Mouse (Mus musculus) cerebellum, postnatal 10 days (tissue): ENCODE data around the gene 4930556J24Rik.
"Not testable (repeated sequence)": the region's sequence is repeated elsewhere in the genome, so short reads cannot be mapped to it uniquely, and the experiment has no call there.

Experiments
- DNase-seq, 2 experiments: peaks; one replicate each; pipeline ENCODE4 v3.0.0; 2021; ENCODE audit warnings: mixed read lengths in 2 of 2

Gene 4930556J24Rik

GRCm38 (mm10) chr11:3920476-3920875 lies 56.1 kb downstream of the 4930556J24Rik start:
- no peak for DNase-seq

DNA sequence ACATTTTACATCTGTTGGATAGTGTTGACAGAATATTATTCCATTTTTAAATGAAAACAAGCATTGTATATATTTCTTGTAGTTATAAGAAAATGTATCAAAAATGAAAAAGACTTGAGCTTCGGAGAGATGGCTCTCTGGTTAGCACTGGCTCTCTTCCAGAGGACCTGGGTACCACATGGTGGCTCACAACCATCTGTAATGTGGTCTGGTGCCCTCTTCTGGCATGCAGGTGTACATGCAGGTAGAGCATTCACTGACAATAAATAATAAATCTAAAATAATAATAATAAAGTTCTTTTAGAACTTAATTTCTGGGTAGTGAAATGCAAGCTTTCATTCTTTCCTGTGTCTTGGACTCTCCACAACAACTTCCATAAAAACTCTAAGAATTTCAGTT lies 57.8 kb downstream of the 4930556J24Rik start:
- peak; percentile 77 to 87 for DNase-seq

DNA sequence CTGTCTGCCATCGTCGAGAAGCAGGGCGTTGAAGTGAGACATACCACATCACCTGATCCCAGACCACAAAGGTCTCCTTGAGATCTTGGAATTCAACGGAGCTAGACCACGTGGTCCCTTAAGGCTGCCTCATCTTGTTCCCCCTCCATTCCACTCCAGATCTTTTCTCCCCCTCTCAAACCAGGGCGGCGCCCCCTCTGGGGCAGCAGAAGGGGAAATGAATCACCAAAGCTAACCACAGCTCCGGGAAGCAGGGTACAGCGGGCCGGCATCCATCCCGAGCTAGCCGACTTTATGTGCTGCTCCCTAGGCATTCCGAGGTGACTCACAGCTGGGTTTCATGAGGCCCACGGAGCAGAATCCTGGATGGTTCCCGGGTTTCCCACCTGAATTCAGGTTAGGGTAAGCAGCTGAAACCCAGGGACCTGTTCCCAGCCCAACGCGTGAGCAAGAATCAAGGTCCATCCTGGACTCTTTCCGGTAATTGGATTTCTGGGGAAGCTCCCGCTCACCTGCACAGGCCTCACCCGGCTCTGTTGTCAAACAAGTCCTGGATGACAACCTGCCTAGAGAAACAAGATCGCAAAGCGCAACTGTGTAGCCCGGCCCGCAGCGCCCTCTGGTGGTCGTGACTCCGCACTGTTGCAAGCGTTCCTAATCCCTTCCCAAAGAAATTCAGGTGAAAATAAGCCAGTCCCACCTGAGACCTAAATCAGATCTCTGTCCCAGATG lies 62.3 kb downstream of the 4930556J24Rik start, which contains the start of gene Slc35e4:
Gene Slc35e4 (minus strand): TSS at position 556 of the 732 bp plus-strand sequence.
- DNase-seq: peak; percentile 96 to 98

DNA sequence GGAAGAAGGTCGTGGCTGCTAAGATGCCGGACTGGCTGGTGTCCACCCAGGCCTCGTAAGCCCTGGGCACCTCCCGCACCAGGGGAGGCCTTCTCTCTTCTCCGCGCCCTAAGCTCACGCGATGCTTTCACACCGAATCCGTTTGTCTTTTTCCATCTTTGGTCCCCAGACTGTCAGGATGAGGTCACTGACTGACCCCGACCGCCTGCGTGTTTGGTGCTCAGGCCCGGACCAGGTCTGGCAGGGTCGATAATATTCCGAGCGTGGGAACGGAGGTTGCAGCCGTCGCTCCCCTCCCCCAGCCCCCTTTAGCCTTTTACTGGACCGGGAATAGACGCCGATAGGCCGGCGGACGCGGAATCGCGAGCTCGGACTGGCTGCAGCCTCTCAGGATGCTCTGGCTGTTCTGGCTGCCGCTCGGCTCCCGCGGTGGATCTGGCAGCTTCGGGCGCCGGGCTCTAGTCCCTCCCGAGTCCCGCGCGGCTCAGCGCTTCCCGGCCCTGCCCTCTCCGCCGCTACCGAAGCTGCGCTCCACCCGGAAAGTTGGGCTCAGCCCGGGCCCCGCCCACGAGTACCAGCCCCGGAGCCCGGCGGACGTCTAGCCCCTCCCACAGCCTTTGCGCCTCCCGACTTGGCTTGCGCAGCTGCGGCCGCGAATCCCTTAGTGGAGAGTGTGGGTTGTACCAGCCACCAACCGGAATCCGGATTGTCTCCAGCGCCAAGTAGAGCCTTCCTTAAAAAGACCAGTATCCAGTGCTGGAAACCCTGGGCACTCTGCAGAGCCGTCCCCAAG lies 63.1 kb downstream of the 4930556J24Rik start:
- peak; percentile 93 to 96 for DNase-seq

GRCm38 (mm10) chr11:3912875-3913271 lies 63.7 kb downstream of the 4930556J24Rik start:
- peak; percentile 59 to 65 for DNase-seq

GRCm38 (mm10) chr11:3912100-3912874 lies 64.3 kb downstream of the 4930556J24Rik start:
- peak; percentile 64 to 76 for DNase-seq

GRCm38 (mm10) chr11:3911440-3911839 lies 65.1 kb downstream of the 4930556J24Rik start:
- not testable (repeated sequence) for DNase-seq

GRCm38 (mm10) chr11:3910513-3911310 lies 65.9 kb downstream of the 4930556J24Rik start:
- peak; percentile 63 to 67 for DNase-seq

DNA sequence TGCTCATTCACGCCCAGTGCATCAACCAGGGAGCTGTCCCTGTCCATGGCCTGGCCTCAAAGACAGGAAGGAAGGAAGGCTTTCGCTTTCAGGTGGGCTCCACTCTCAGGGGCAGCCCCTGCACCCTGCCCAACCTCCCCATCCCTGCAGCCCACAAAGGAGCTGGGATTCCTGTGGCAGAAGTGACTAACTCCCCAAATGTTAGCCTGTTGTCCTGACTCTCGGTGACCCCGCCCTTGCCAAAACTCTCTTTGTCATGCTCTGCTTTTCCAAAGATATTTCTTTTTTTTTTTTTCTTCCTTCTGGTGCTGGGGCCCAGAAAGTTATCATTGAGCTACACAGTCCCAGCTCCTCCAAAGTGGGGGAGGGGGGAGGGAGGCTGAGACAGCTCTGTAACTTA lies 67.3 kb downstream of the 4930556J24Rik start:
- no peak for DNase-seq

- no peak for DNase-seq
Observed at GRCm38 (mm10) chr11:3905446-3905845, 71.1 kb downstream of the 4930556J24Rik start.

DNA sequence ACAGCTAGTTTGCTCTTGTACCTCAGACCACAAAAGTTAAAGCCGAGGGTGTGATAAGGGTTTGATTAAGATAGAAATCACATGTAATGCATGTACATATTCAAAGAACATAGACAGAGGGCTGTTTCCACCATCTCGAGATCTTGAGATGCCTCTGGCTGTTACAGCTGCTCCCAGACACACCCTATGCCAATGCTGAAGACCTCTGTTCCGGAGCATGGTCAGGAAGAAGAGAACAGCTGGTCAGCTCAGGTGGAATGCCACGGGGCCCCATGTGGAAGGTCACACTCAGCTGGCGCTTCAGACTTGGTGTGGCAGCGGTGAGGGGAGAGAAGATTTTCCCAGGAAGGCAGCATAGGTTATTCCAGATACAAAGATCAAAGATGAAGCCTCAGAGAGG lies 71.9 kb downstream of the 4930556J24Rik start:
- no peak for DNase-seq

- DNase-seq: peak; percentile 66 to 77
Observed at GRCm38 (mm10) chr11:3903046-3903445, 73.5 kb downstream of the 4930556J24Rik start.

DNA sequence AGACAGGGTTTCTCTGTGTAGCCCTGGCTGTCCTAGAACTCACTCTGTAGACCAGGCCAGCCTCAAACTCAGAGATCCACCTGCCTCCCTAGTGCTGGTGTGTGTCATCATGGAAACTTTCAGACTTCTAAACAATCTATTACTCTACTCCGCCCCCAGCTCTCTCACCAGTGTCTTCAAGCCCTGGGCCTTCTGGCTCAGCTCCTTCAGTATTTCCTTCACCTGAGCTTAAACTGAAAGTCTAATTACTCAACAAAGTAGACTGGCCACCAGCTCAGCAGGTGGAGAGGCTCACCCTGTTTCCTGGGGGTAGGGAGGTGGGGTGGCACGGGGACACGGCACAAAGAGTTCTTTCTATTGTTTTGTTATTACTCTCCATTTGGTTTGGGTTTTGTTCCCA lies 74.1 kb downstream of the 4930556J24Rik start:
- no peak for DNase-seq

DNA sequence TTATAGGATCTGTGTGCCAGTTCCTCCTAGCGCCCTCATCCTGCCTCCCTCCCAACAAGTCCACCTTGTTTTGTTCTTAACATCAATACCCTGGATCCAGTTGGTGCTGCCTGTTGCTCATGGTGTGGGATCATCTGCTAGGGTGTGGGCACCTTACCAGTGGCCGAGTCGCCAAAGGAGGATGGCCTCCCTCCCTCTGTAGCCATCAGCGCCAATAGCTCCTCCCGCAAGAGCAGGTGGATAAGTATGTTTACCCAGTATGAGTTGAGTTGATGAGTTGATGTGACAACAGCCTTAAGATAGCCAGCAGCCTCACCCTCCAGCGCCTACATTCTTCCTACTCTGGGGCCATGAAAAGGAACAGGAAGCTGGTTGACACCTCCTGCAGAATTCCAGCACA lies 76.3 kb downstream of the 4930556J24Rik start:
- no peak for DNase-seq

DNA sequence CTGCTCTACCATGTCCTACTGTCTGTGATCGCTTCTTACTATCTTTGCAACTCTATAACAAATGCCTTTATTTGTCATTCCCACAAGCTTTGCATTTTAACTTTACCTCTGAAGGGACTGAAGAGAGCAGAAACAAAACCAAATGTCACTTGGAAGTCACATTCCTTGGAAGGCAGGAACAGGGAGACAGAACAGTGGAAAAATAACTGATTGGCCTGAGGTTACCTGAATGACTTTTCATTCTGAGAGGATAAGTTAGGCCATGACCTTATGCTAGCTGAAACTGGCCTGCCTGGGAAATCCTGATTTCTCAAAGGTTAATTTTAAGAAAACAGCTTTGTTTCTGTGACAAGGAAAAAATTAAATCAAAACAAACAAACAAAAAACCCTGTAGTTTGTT lies 80.6 kb downstream of the 4930556J24Rik start:
- DNase-seq: no peak

- DNase-seq: no peak
Observed at GRCm38 (mm10) chr11:3895458-3895857, 81.1 kb downstream of the 4930556J24Rik start.

DNA sequence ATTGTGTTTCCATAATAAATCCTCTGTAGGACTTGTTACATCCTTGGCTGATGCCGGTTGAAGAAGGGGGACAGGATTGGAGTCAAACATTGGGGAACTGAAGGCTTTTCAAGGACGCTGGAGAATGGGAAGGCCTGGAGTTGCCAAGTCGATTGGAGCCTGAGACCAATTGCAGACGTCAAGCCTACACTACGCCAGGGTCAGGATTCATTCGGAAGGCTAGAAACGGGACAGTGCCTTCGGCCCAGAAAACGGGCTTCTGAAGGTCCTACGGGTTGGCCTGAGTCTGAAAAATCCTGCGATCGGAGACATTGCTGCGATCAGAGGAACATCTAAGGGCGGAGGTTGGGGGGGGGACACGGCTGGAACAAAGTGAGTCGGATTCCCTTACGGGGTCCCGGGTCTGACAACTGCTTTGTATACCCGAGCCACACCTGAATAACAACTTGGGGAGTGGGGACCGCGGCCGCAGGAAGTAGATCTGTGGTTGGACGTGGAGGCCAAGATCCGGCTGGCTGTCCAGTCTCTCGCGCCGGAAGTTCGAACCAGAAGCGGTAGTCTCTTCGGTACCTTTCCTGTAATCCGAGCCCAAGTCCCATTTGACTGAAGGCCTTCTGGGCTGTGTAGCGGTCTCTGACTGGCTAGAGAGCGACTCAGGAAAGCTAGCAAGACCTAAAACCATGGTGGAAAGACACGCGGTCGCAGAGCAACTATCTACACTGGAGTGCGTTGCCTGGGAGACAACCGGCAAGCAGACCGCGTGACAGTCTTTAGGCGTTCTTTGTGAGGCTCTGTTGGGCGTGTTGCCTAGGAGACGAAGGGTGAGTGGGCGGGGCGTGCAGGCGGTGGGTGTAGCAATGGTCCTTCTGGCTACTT lies 81.9 kb downstream of the 4930556J24Rik start, which contains the start of the genes 4921536K21Rik and Dusp18:
Gene 4921536K21Rik (minus strand): TSS at position 693 of the 876 bp plus-strand sequence.
Gene Dusp18 (plus strand): TSS at position 835 of the 876 bp plus-strand sequence.
- DNase-seq: peak; percentile 95 to 97

GRCm38 (mm10) chr11:3893970-3894369 lies 82.6 kb downstream of the 4930556J24Rik start:
- no peak for DNase-seq
